Mouse (Mus musculus): Measurements from ENCODE around the gene P2ry13. TPM values are rescaled to one million over a fixed set of nuclear protein-coding genes. Genes with fewer than 3 reads are reported as not detected.
A peak's percentile ranks its signal among the peaks of the same experiment; 100 is the strongest.

The P2ry13 gene
- polyA plus RNA-seq, 1 experiment from 2014 or later: 2.7 TPM

- TF ChIP-seq CTCF (IDR thresholded peaks at IDR 0.05) (no peak), EP300 (IDR thresholded peaks at IDR 0.05) (no peak)
- Histone ChIP-seq H3K4me3 (ENCODE audit: low read depth, low read length) (no peak overlapping the region), H3K4me1 (ENCODE audit: insufficient read depth, low read depth, low read length) (no peaks in the 10 kb centered on the region), H3K27me3 (replicated peaks; ENCODE audit: insufficient read depth, low read length) (no peaks in the 10 kb centered on the region), H3K9me3 (ENCODE audit: low read length) (no peaks in the 10 kb centered on the region), H3K27ac (ENCODE audit: low read length) (no peak overlapping the region), H3K4me2 (replicated peaks; ENCODE audit: low read depth, low read length) (no peak overlapping the region), H3K36me3 (ENCODE audit: insufficient read depth, low read length) (no peaks in the 10 kb centered on the region), H3K9ac (replicated peaks; ENCODE audit: low read depth) (no peak overlapping the region)
- ATAC-seq (no peak), DNase-seq (ENCODE audit: low spot score) (no peak)
- 80% methylated on average over 10 of the region's 10 CpGs for WGBS
Measured at GRCm38 (mm10) chr3:59217211-59217610, 6.5 kb upstream of the P2ry13 start.

GRCm38 (mm10) chr3:59212404-59212803 is 1.7 kb upstream of the P2ry13 start:
- ATAC-seq (no peak), DNase-seq (ENCODE audit: low spot score) (no peak)
- H3K27me3 ChIP-seq (replicated peaks; ENCODE audit: insufficient read depth, low read length): no peaks in the 10 kb centered on the region
- H3K27ac ChIP-seq (ENCODE audit: low read length): no peak overlapping the region
- H3K4me1 ChIP-seq (ENCODE audit: insufficient read depth, low read depth, low read length): 0 out of 2 replicates have a peak, but pooled peaks cover 3% of the 10 kb centered on the region
- no peak overlapping the region for H3K4me3 ChIP-seq (ENCODE audit: low read depth, low read length)
- H3K4me2 ChIP-seq (replicated peaks; ENCODE audit: low read depth, low read length): no peak overlapping the region
- no peaks in the 10 kb centered on the region for H3K36me3 ChIP-seq (ENCODE audit: insufficient read depth, low read length)
- no peaks in the 10 kb centered on the region for H3K9me3 ChIP-seq (ENCODE audit: low read length)
- H3K9ac ChIP-seq (replicated peaks; ENCODE audit: low read depth): no peak overlapping the region
- TF ChIP-seq CTCF (IDR thresholded peaks at IDR 0.05) (no peak), EP300 (IDR thresholded peaks at IDR 0.05) (peak; percentile 27; the same call in 1 of the 2 replicates)

GRCm38 (mm10) chr3:59211784-59212183 is 1.1 kb upstream of the P2ry13 start:
- TF ChIP-seq EP300 (IDR thresholded peaks at IDR 0.05) (no peak), CTCF (IDR thresholded peaks at IDR 0.05) (no peak)

GRCm38 (mm10) chr3:59210089-59210488 is 593 bp downstream of the P2ry13 start:
- H3K4me3 ChIP-seq (ENCODE audit: low read depth, low read length): no peak overlapping the region
- no peaks in the 10 kb centered on the region for H3K27me3 ChIP-seq (replicated peaks; ENCODE audit: insufficient read depth, low read length)
- 38% methylated on average over 8 of the region's 8 CpGs for WGBS
- H3K4me2 ChIP-seq (replicated peaks; ENCODE audit: low read depth, low read length): no peak overlapping the region
- peaks cover 7% of the 10 kb centered on the region; the same call in 1 of the 2 replicates for H3K4me1 ChIP-seq (ENCODE audit: insufficient read depth, low read depth, low read length)
- no peak for ATAC-seq
- no peak overlapping the region for H3K9ac ChIP-seq (replicated peaks; ENCODE audit: low read depth)
- H3K36me3 ChIP-seq (ENCODE audit: insufficient read depth, low read length): no peaks in the 10 kb centered on the region
- no peak overlapping the region for H3K27ac ChIP-seq (ENCODE audit: low read length)
- no peak for DNase-seq (ENCODE audit: low spot score)
- TF ChIP-seq EP300 (IDR thresholded peaks at IDR 0.05): no peak
- TF ChIP-seq CTCF (IDR thresholded peaks at IDR 0.05): no peak
- no peaks in the 10 kb centered on the region for H3K9me3 ChIP-seq (ENCODE audit: low read length)

More at GRCm38 (mm10) chr3:59211784-59212183, 1.1 kb upstream of the P2ry13 start:
- Histone ChIP-seq H3K9me3 (ENCODE audit: low read length) (no peaks in the 10 kb centered on the region), H3K9ac (replicated peaks; ENCODE audit: low read depth) (no peak overlapping the region), H3K27me3 (replicated peaks; ENCODE audit: insufficient read depth, low read length) (no peaks in the 10 kb centered on the region), H3K4me2 (replicated peaks; ENCODE audit: low read depth, low read length) (no peak overlapping the region), H3K27ac (ENCODE audit: low read length) (no peak overlapping the region), H3K4me1 (ENCODE audit: insufficient read depth, low read depth, low read length) (0 out of 2 replicates have a peak, but pooled peaks cover 3% of the 10 kb centered on the region), H3K4me3 (ENCODE audit: low read depth, low read length) (no peak overlapping the region), H3K36me3 (ENCODE audit: insufficient read depth, low read length) (no peaks in the 10 kb centered on the region)
- no peak for DNase-seq (ENCODE audit: low spot score)
- no peak for ATAC-seq
- WGBS: 80% methylated on average over 8 of the region's 8 CpGs

GRCm38 (mm10) chr3:59208650-59209548 is 1.8 kb downstream of the P2ry13 start:
- WGBS: 65% methylated on average over 4 of the region's 4 CpGs
- DNase-seq (ENCODE audit: low spot score) (peak; percentile 74), ATAC-seq (no peak)
- TF ChIP-seq EP300 (IDR thresholded peaks at IDR 0.05) (peak; percentile 35; the same call in 1 of the 2 replicates), CTCF (IDR thresholded peaks at IDR 0.05) (peak; percentile 88)
- Histone ChIP-seq H3K4me3 (ENCODE audit: low read depth, low read length) (no peak overlapping the region), H3K27ac (ENCODE audit: low read length) (no peak overlapping the region), H3K9ac (replicated peaks; ENCODE audit: low read depth) (no peak overlapping the region), H3K4me2 (replicated peaks; ENCODE audit: low read depth, low read length) (no peak overlapping the region), H3K36me3 (ENCODE audit: insufficient read depth, low read length) (no peaks in the 10 kb centered on the region), H3K9me3 (ENCODE audit: low read length) (no peaks in the 10 kb centered on the region), H3K27me3 (replicated peaks; ENCODE audit: insufficient read depth, low read length) (no peaks in the 10 kb centered on the region), H3K4me1 (ENCODE audit: insufficient read depth, low read depth, low read length) (peaks cover 7% of the 10 kb centered on the region; the same call in 1 of the 2 replicates)

- no peaks in the 10 kb centered on the region for H3K9me3 ChIP-seq (ENCODE audit: low read length)
- no peak overlapping the region for H3K9ac ChIP-seq (replicated peaks; ENCODE audit: low read depth)
- H3K4me2 ChIP-seq (replicated peaks; ENCODE audit: low read depth, low read length): no peak overlapping the region
- peaks cover 7% of the 10 kb centered on the region; the same call in 1 of the 2 replicates for H3K4me1 ChIP-seq (ENCODE audit: insufficient read depth, low read depth, low read length)
- TF ChIP-seq EP300 (IDR thresholded peaks at IDR 0.05) (no peak), CTCF (IDR thresholded peaks at IDR 0.05) (no peak)
- no peak overlapping the region for H3K4me3 ChIP-seq (ENCODE audit: low read depth, low read length)
- WGBS: 65% methylated on average over 4 of the region's 4 CpGs
- H3K27me3 ChIP-seq (replicated peaks; ENCODE audit: insufficient read depth, low read length): no peaks in the 10 kb centered on the region
- no peaks in the 10 kb centered on the region for H3K36me3 ChIP-seq (ENCODE audit: insufficient read depth, low read length)
- no peak overlapping the region for H3K27ac ChIP-seq (ENCODE audit: low read length)
- no peak for ATAC-seq
- DNase-seq (ENCODE audit: low spot score): no peak
Measured at GRCm38 (mm10) chr3:59205941-59206340, 4.7 kb downstream of the P2ry13 start.
